Mouse (Mus musculus) CH12.LX (cell line): ENCODE data around the gene Tagln2. TPM values are rescaled to one million over a fixed set of nuclear protein-coding genes. Genes with fewer than 3 reads are reported as not detected.
A peak's percentile ranks its signal among the peaks of the same experiment; 100 is the strongest.

ENCODE experiments used
- DNase-seq: peaks from one replicate; pipeline ENCODE4 v3.0.0-alpha.2; 2013; ENCODE audit errors: extremely low read depth
- H3K27ac ChIP-seq: 2 replicates; pipeline ENCODE4 v1.5.1; 2012; ENCODE audit warnings: low read depth, mild to moderate bottlenecking, control low read depth, moderate library complexity; ENCODE audit not compliant: insufficient read depth
- H3K27me3 ChIP-seq: replicated peaks from 2 replicates; pipeline ENCODE3; 2012; ENCODE audit warnings: inconsistent platforms
- H3K36me3 ChIP-seq, 2 experiments: replicated peaks in 1 of 2; 2 replicates each; pipeline versions ENCODE3 to v1.6.1; 2012; ENCODE audit warnings: inconsistent platforms in 1 of 2, low read length in 1 of 2, mild to moderate bottlenecking in 1 of 2, mixed read lengths in 1 of 2, moderate library complexity in 1 of 2; ENCODE audit not compliant: control insufficient read depth in 1 of 2, insufficient read depth in 1 of 2
- H3K4me1 ChIP-seq, 2 experiments: 2 replicates each; pipeline ENCODE4 v1.6.1; 2012; ENCODE audit warnings: inconsistent platforms in 1 of 2, moderate library complexity in 1 of 2; ENCODE audit not compliant: insufficient read depth in 2 of 2, control insufficient read depth in 1 of 2
- H3K4me2 ChIP-seq: 2 replicates; pipeline ENCODE4 v1.6.1; 2012; ENCODE audit warnings: low read depth, mild to moderate bottlenecking, control low read depth; ENCODE audit not compliant: poor library complexity, insufficient read depth, severe bottlenecking
- H3K4me3 ChIP-seq, 3 experiments: fragments of 150-350 bp in 1 of 3; sonication (generic) in 1 of 3; replicated peaks in 1 of 3; 2 replicates each; pipeline versions ENCODE3 to v1.5.1; 2011 to 2012; ENCODE audit warnings: low read depth in 2 of 3, low read length in 2 of 3, mild to moderate bottlenecking in 2 of 3, moderate library complexity in 2 of 3, control low read depth in 1 of 3, improper control_type of control experiment in 1 of 3, inconsistent platforms in 1 of 3, mixed read lengths in 1 of 3; ENCODE audit not compliant: poor library complexity in 1 of 3
- H3K79me2 ChIP-seq: replicated peaks from 2 replicates; pipeline ENCODE4 v1.6.1; 2012; ENCODE audit warnings: mild to moderate bottlenecking, moderate library complexity; ENCODE audit not compliant: control insufficient read depth, poor library complexity, insufficient read depth, severe bottlenecking; ENCODE audit errors: extremely low read depth
- H3K9ac ChIP-seq: 2 replicates; pipeline ENCODE4 v1.6.1; 2012; ENCODE audit warnings: low read depth, mild to moderate bottlenecking, control low read depth, moderate library complexity; ENCODE audit not compliant: insufficient read depth
- H3K9me3 ChIP-seq: replicated peaks from 2 replicates; pipeline ENCODE3; 2012; ENCODE audit warnings: low read length, inconsistent platforms, mixed read lengths
- BHLHE40 ChIP-seq: IDR thresholded peaks from 2 replicates; pipeline ENCODE4 v1.6.1; 2011; ENCODE audit warnings: mild to moderate bottlenecking, low read depth, low read length, improper control_type of control experiment
- CHD1 ChIP-seq: IDR thresholded peaks from 2 replicates; pipeline ENCODE4 v1.6.1; 2012; ENCODE audit warnings: low read depth, low read length, improper control_type of control experiment, inconsistent platforms
- CHD2 ChIP-seq: IDR thresholded peaks from 2 replicates; pipeline ENCODE4 v1.6.1; 2011; ENCODE audit warnings: low read length, improper control_type of control experiment
- E2F4 ChIP-seq: IDR thresholded peaks from 2 replicates; pipeline ENCODE4 v1.6.1; 2011; ENCODE audit warnings: low read depth, low read length, improper control_type of control experiment; ENCODE audit not compliant: insufficient replicate concordance
- ELF1 ChIP-seq: IDR thresholded peaks from 2 replicates; pipeline ENCODE4 v1.6.1; 2014; ENCODE audit warnings: low read depth, mild to moderate bottlenecking, inconsistent platforms, low read length, improper control_type of control experiment
- EP300 ChIP-seq: IDR thresholded peaks from 2 replicates; pipeline ENCODE4 v1.6.1; 2011; ENCODE audit warnings: low read length, improper control_type of control experiment
- ETS1 ChIP-seq: conservative IDR thresholded peaks from 2 replicates; pipeline ENCODE4 v1.6.1; 2012; ENCODE audit warnings: low read depth, mild to moderate bottlenecking, inconsistent platforms, low read length, improper control_type of control experiment, moderate library complexity
- HCFC1 ChIP-seq: IDR thresholded peaks from 2 replicates; pipeline ENCODE4 v1.6.1; 2012; ENCODE audit warnings: low read depth, mild to moderate bottlenecking, inconsistent platforms, low read length, improper control_type of control experiment
- IRF4 ChIP-seq: IDR thresholded peaks from 2 replicates; pipeline ENCODE4 v1.6.1; 2014; ENCODE audit warnings: low read depth, mild to moderate bottlenecking, inconsistent platforms, low read length, improper control_type of control experiment
- JUN ChIP-seq: IDR thresholded peaks from 2 replicates; pipeline ENCODE4 v1.6.1; 2011; ENCODE audit warnings: low read depth, mild to moderate bottlenecking, low read length, improper control_type of control experiment, moderate library complexity; ENCODE audit not compliant: insufficient read depth
- JUND ChIP-seq: conservative IDR thresholded peaks from 2 replicates; pipeline ENCODE4 v1.6.1; 2011; ENCODE audit warnings: low read depth, low read length, improper control_type of control experiment
- MAFK ChIP-seq: IDR thresholded peaks from 2 replicates; pipeline ENCODE4 v1.6.1; 2011; ENCODE audit warnings: low read length, improper control_type of control experiment; ENCODE audit not compliant: insufficient replicate concordance
- MAX ChIP-seq: IDR thresholded peaks from 2 replicates; pipeline ENCODE4 v1.6.1; 2011; ENCODE audit warnings: low read length, improper control_type of control experiment
- MAZ ChIP-seq: IDR thresholded peaks from 2 replicates; pipeline ENCODE4 v1.6.1; 2012; ENCODE audit warnings: low read depth, mild to moderate bottlenecking, inconsistent platforms, low read length, improper control_type of control experiment, moderate library complexity
- MXI1 ChIP-seq: IDR thresholded peaks from 2 replicates; pipeline ENCODE4 v1.6.1; 2011; ENCODE audit warnings: mild to moderate bottlenecking, low read depth, low read length, improper control_type of control experiment
- MYC ChIP-seq: IDR thresholded peaks from 2 replicates; pipeline ENCODE4 v1.6.1; 2011; ENCODE audit warnings: low read depth, mild to moderate bottlenecking, improper control_type of control experiment, low read length
- NELFE ChIP-seq: IDR thresholded peaks from 2 replicates; pipeline ENCODE4 v1.6.1; 2011; ENCODE audit warnings: low read depth, low read length, improper control_type of control experiment
- NRF1 ChIP-seq: IDR thresholded peaks from 2 replicates; pipeline ENCODE4 v1.6.1; 2014; ENCODE audit warnings: low read depth, mild to moderate bottlenecking, inconsistent platforms, low read length, improper control_type of control experiment, moderate library complexity
- POLR2A ChIP-seq: IDR thresholded peaks from 2 replicates; pipeline ENCODE4 v1.6.1; 2011; ENCODE audit warnings: low read depth, mild to moderate bottlenecking, improper control_type of control experiment, low read length
- POLR2AphosphoS2 ChIP-seq: IDR thresholded peaks from 2 replicates; pipeline ENCODE4 v1.6.1; 2011; ENCODE audit warnings: low read depth, low read length, improper control_type of control experiment
- RAD21 ChIP-seq: IDR thresholded peaks from 2 replicates; pipeline ENCODE4 v1.6.1; 2011; ENCODE audit warnings: low read depth, mild to moderate bottlenecking, low read length, improper control_type of control experiment, moderate library complexity
- RCOR1 ChIP-seq: conservative IDR thresholded peaks from 2 replicates; pipeline ENCODE4 v1.6.1; 2012; ENCODE audit warnings: low read depth, mild to moderate bottlenecking, inconsistent platforms, low read length, improper control_type of control experiment
- SMC3 ChIP-seq: IDR thresholded peaks from 2 replicates; pipeline ENCODE4 v1.6.1; 2011; ENCODE audit warnings: low read depth, low read length, improper control_type of control experiment
- TBP ChIP-seq: conservative IDR thresholded peaks from 2 replicates; pipeline ENCODE4 v1.6.1; 2011; ENCODE audit warnings: low read depth, low read length, improper control_type of control experiment
- TCF12 ChIP-seq: IDR thresholded peaks from 2 replicates; pipeline ENCODE4 v1.6.1; 2014; ENCODE audit warnings: low read depth, mild to moderate bottlenecking, inconsistent platforms, low read length, improper control_type of control experiment
- UBTF ChIP-seq: IDR thresholded peaks from 2 replicates; pipeline ENCODE4 v1.6.1; 2012; ENCODE audit warnings: low read depth, mild to moderate bottlenecking, inconsistent platforms, low read length, improper control_type of control experiment, moderate library complexity
- USF1 ChIP-seq: IDR thresholded peaks from 2 replicates; pipeline ENCODE4 v1.6.1; 2014; ENCODE audit warnings: low read depth, mild to moderate bottlenecking, inconsistent platforms, low read length, improper control_type of control experiment
- USF2 ChIP-seq: conservative IDR thresholded peaks from 2 replicates; pipeline ENCODE4 v1.6.1; 2011; ENCODE audit warnings: low read depth, low read length, improper control_type of control experiment
- ZC3H11A ChIP-seq: IDR thresholded peaks from 2 replicates; pipeline ENCODE4 v1.6.1; 2012; ENCODE audit warnings: low read depth, mild to moderate bottlenecking, inconsistent platforms, low read length, improper control_type of control experiment
- ZMIZ1 ChIP-seq: IDR thresholded peaks from 2 replicates; pipeline ENCODE4 v1.6.1; 2012; ENCODE audit warnings: low read depth, mild to moderate bottlenecking, inconsistent platforms, low read length, improper control_type of control experiment
- dilution Hi-C: fragments of 300-500 bp; cut with MboI; formaldehyde crosslinking; loops from 2 replicates; pipeline ENCODE4 v1.14.3; 2020; ENCODE audit warnings: low sequenced_read_pairs; ENCODE audit not compliant: extremely low pct_unique_long_range_greater_than_20kb, extremely low pct_ligation_motif_present
- in situ Hi-C: fragments of 300-500 bp; cut with MboI; formaldehyde crosslinking; loops from 3 replicates; pipeline ENCODE4 v1.14.3; 2019; ENCODE audit warnings: low sequenced_read_pairs, low pct_ligation_motif_present, low pct_unique_long_range_greater_than_20kb, mixed read lengths
- polyA plus RNA-seq: library from polyadenylated mRNA; unstranded; fragments of >175 nt; gene quantifications from 2 replicates; pipeline ENCODE4 v1.2.1, GENCODE M21; 2012; ENCODE audit warnings: low read depth; ENCODE audit not compliant: insufficient read length
- total RNA-seq, 2 experiments: library from RNA; depleted of rRNA; stranded (reverse); fragments of 300-350 nt in 1 of 2; fragments of >200 nt in 1 of 2; gene quantifications; 2 replicates each; pipeline ENCODE4 v1.2.3; 2012 to 2014

Gene Tagln2
- total and polyA plus RNA-seq, 3 experiments, result 172 to 337 (median 206) TPM

DNA sequence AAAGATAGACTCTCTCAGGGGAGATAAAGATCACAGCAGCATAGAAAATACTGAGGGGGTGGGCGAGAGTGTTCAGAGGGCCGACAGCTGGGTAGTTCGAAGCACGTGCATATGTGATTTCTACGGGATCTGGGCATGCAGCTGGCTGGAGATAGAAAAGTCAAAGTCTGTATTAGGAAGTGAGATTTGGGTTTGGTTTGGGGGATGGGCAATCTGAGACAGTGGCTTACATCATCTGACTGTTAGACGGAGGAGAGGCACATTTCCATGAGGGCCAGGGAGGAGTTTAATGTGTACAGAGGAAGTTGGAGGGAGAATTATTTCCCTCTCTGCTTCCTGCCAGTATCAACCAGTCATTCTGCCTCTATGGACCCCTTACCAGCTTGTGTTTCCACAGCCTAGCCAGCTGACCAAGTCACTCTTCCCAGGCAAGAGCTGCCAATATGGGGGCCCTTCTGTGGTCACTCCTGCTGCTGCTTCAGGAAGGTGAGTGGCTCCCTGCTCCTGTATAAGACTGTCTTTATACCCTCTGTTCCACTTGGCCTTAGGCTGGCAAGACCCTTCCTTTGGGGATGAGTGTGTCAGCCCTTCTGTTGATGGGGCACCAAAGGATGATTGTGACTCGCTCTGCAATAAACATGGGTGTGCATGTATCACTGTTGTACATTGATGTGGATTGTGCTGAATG lies 24.6 kb upstream of the Tagln2 start, which contains the start of gene Slamf9:
Gene Slamf9, plus strand, starts transcription at position 305 of the 688 bp plus-strand sequence.
- Histone ChIP-seq H3K36me3 (peaks cover 0 to 33% of the 10 kb centered on the region in 2 experiments), H3K27ac (peak within 1 kb of the TSS; percentile 51), H3K4me3 (peak within 1 kb of the TSS; percentile 46 to 67 (median 59)), H3K9ac (peak within 1 kb of the TSS; percentile 87), H3K9me3 (peaks cover 4% of the 10 kb centered on the region), H3K79me2 (no peaks in the 10 kb centered on the region), H3K4me2 (peak within 1 kb of the TSS; percentile 98), H3K27me3 (no peaks in the 10 kb centered on the region), H3K4me1 (peaks cover 25 to 42% of the 10 kb centered on the region in 2 experiments)
- in situ Hi-C loops (no loop called here), dilution Hi-C loops (no loop called here)
- TF ChIP-seq MYC (peak; percentile 91), USF2 (no peak), BHLHE40 (peak; percentile 96), MAZ (peak; percentile 73), MAFK (no peak), JUN (peak; percentile 63), RCOR1 (peak; percentile 49; the same call in 1 of the 2 replicates), JUND (peak; percentile 67), MXI1 (peak; percentile 61; the same call in 1 of the 2 replicates), ELF1 (peak; percentile 40; the same call in 1 of the 2 replicates), ETS1 (peak; percentile 89), RAD21 (no peak), ZMIZ1 (no peak), TBP (peak; percentile 63), MAX (peak; percentile 73), IRF4 (peak; percentile 86; the same call in 1 of the 2 replicates), POLR2A (peak; percentile 45; the same call in 1 of the 2 replicates), NELFE (peak; percentile 51; the same call in 1 of the 2 replicates), USF1 (no peak), SMC3 (no peak), UBTF (no peak), EP300 (peak; percentile 83), CHD2 (peak; percentile 88), CHD1 (no peak), NRF1 (no peak), E2F4 (no peak), TCF12 (peak; percentile 76), POLR2AphosphoS2 (no peak), HCFC1 (peak; percentile 44; the same call in 1 of the 2 replicates), ZC3H11A (no peak)
- DNase-seq, result peak; percentile 90
